30 mouse cellular contexts compared by ENCODE assay signal in the genomic region with DNA sequence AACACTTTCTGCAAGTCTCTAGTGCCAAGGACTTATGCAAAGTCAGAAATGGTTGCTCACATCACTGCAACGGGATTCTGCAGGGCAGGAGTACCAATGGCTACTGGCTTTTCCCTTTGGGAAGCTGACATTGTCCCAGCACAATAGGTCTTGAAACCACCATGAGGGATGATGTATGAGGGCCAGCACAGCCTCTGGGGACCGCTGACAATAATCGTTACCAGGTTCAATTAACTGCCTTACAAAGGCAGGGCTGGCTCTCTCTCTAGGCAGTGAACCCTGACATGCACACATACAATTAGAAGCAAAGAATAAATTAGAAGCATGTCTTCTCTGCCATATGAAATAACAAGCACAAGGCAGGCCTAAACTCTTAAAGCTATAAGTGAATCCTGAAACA.
A peak's percentile ranks its signal among the peaks of the same experiment; 100 is the strongest.
DNase-seq lines count a peak whose midpoint lies in the region; ATAC-seq and TF ChIP-seq lines count a peak whose summit lies in the region.
"Had no signal": no experiment of that assay in that cellular context is flagged by ENCODE, and none has a peak within 500 bp of the region (broad histone marks: within the 10 kb centered on the region; RNA-seq: fewer than 3 reads in every experiment).

No protein-coding gene starts in this region.

- H3K27me3 ChIP-seq in midbrain, embryonic 10.5 days (ENCODE audit: low read depth, poor library complexity, severe bottlenecking), result peaks cover 13% of the 10 kb centered on the region
- no peaks in the 10 kb centered on the region for H3K27me3 ChIP-seq in midbrain, embryonic 14.5 days (ENCODE audit: control insufficient read depth, insufficient read depth, low read length)
- no peaks in the 10 kb centered on the region for H3K27me3 ChIP-seq in hindbrain, embryonic 13.5 days
- H3K27me3 ChIP-seq in embryonic facial prominence, embryonic 10.5 days (replicated peaks; ENCODE audit: low read depth, poor library complexity, severe bottlenecking), result 0 out of 2 replicates have a peak, but pooled peaks cover 3% of the 10 kb centered on the region
- no peaks in the 10 kb centered on the region for H3K27me3 ChIP-seq in lung, postnatal 0 days (replicated peaks; ENCODE audit: insufficient read depth, low read length)
- H3K27me3 ChIP-seq: embryonic facial prominence, embryonic 12.5 days; forebrain, embryonic 15.5 days; heart, embryonic 13.5 days; liver, embryonic 13.5 days; stomach, embryonic 15.5 days had no signal

- no peaks in the 10 kb centered on the region for H3K9me3 ChIP-seq in midbrain, embryonic 10.5 days (replicated peaks)
- no peaks in the 10 kb centered on the region for H3K9me3 ChIP-seq in midbrain, embryonic 14.5 days (ENCODE audit: control insufficient read depth, low read length)
- no peaks in the 10 kb centered on the region for H3K9me3 ChIP-seq in hindbrain, embryonic 13.5 days
- no peaks in the 10 kb centered on the region for H3K9me3 ChIP-seq in embryonic facial prominence, embryonic 10.5 days
- no peaks in the 10 kb centered on the region for H3K9me3 ChIP-seq in lung, postnatal 0 days (ENCODE audit: low read length)
- H3K9me3 ChIP-seq: embryonic facial prominence, embryonic 12.5 days; forebrain, embryonic 15.5 days; heart, embryonic 13.5 days; limb, embryonic 10.5 days; limb, embryonic 15.5 days; liver, embryonic 13.5 days; stomach, embryonic 15.5 days had no signal

- no peak for ATAC-seq in midbrain, embryonic 14.5 days (ENCODE audit: low FRiP score, low TSS enrichment)
- ATAC-seq in hindbrain, embryonic 13.5 days (ENCODE audit: low FRiP score), result 0 out of 2 replicates have a peak, but pooled peaks have one; percentile 49
- ATAC-seq in lung, postnatal 0 days, result no peak
- ATAC-seq: forebrain, embryonic 15.5 days; Patski had no signal

- no peaks in the 10 kb centered on the region for H3K36me3 ChIP-seq in midbrain, embryonic 10.5 days
- no peaks in the 10 kb centered on the region for H3K36me3 ChIP-seq in midbrain, embryonic 14.5 days (ENCODE audit: control insufficient read depth, insufficient read depth, low read length)
- no peaks in the 10 kb centered on the region for H3K36me3 ChIP-seq in hindbrain, embryonic 13.5 days
- no peaks in the 10 kb centered on the region for H3K36me3 ChIP-seq in embryonic facial prominence, embryonic 10.5 days (replicated peaks)
- no peaks in the 10 kb centered on the region for H3K36me3 ChIP-seq in lung, postnatal 0 days (ENCODE audit: insufficient read depth, low read length)
- H3K36me3 ChIP-seq: embryonic facial prominence, embryonic 12.5 days; forebrain, embryonic 15.5 days; heart, embryonic 13.5 days; limb, embryonic 10.5 days; limb, embryonic 15.5 days; liver, embryonic 13.5 days; stomach, embryonic 15.5 days had no signal

- H3K27ac ChIP-seq in midbrain, embryonic 10.5 days (replicated peaks), result 0 out of 2 replicates have a peak overlapping the region, but pooled peaks have one; percentile 1
- H3K27ac ChIP-seq in midbrain, embryonic 14.5 days (replicated peaks; ENCODE audit: low read depth, low read length), result no peak overlapping the region
- peak overlapping the region; percentile 62 for H3K27ac ChIP-seq in hindbrain, embryonic 13.5 days
- H3K27ac ChIP-seq in embryonic facial prominence, embryonic 10.5 days (replicated peaks), result no peak overlapping the region
- H3K27ac ChIP-seq in lung, postnatal 0 days (ENCODE audit: low read length), result no peak overlapping the region
- H3K27ac ChIP-seq: embryonic facial prominence, embryonic 12.5 days; forebrain, embryonic 15.5 days; gastrocnemius, adult 2 months; heart, embryonic 13.5 days; limb, embryonic 10.5 days; limb, embryonic 15.5 days; liver, embryonic 13.5 days; macrophage; stomach, embryonic 15.5 days had no signal

- H3K9ac ChIP-seq in midbrain, embryonic 14.5 days (replicated peaks; ENCODE audit: low read length), result no peak overlapping the region
- H3K9ac ChIP-seq in hindbrain, embryonic 13.5 days, result no peak overlapping the region
- no peak overlapping the region for H3K9ac ChIP-seq in lung, postnatal 0 days (replicated peaks; ENCODE audit: low read depth)
- H3K9ac ChIP-seq: embryonic facial prominence, embryonic 12.5 days; forebrain, embryonic 15.5 days; heart, embryonic 13.5 days; limb, embryonic 15.5 days; liver, embryonic 13.5 days; stomach, embryonic 15.5 days had no signal

- TF ChIP-seq POLR2A in brain, embryonic 14.5 days (IDR thresholded peaks at IDR 0.05; ENCODE audit: borderline replicate concordance, extremely low read depth, insufficient read depth, insufficient read length, poor library complexity, severe bottlenecking), result no peak

- WGBS in midbrain, embryonic 10.5 days, result 58% methylated on average over 3 of the region's 3 CpGs
- WGBS in midbrain, embryonic 14.5 days, result 43% methylated on average over 3 of the region's 3 CpGs
- 18% methylated on average over 3 of the region's 3 CpGs for WGBS in hindbrain, embryonic 13.5 days
- WGBS in embryonic facial prominence, embryonic 10.5 days, result 61% methylated on average over 3 of the region's 3 CpGs
- WGBS in lung, postnatal 0 days, result 85% methylated on average over 3 of the region's 3 CpGs

- peaks cover 43% of the 10 kb centered on the region for H3K4me1 ChIP-seq in midbrain, embryonic 10.5 days
- peaks cover 27% of the 10 kb centered on the region for H3K4me1 ChIP-seq in midbrain, embryonic 14.5 days (ENCODE audit: control insufficient read depth, insufficient read depth, low read length)
- H3K4me1 ChIP-seq in hindbrain, embryonic 13.5 days (replicated peaks), result peaks cover 40% of the 10 kb centered on the region
- peaks cover 15% of the 10 kb centered on the region for H3K4me1 ChIP-seq in embryonic facial prominence, embryonic 10.5 days
- H3K4me1 ChIP-seq in lung, postnatal 0 days (ENCODE audit: insufficient read depth, low read depth, low read length), result no peaks in the 10 kb centered on the region
- H3K4me1 ChIP-seq: embryonic facial prominence, embryonic 12.5 days; heart, embryonic 13.5 days; limb, embryonic 15.5 days; liver, embryonic 13.5 days; stomach, embryonic 15.5 days had no signal

- peak; percentile 37 for DNase-seq in heart, adult 11 months
- DNase-seq in heart, adult 18-20 months, result no peak
- DNase-seq in midbrain, embryonic 10.5 days (ENCODE audit: low spot score), result no peak
- DNase-seq in midbrain, embryonic 14.5 days, result no peak
- peak; percentile 51 for DNase-seq in brain, embryonic 14.5 days (ENCODE audit: low read depth)
- DNase-seq in embryonic facial prominence, embryonic 10.5 days (ENCODE audit: low spot score), result no peak
- DNase-seq in lung, postnatal 0 days (ENCODE audit: low spot score), result no peak
- DNase-seq: adrenal gland, postnatal 14 days; cerebellum, adult 11-12 months; cerebellum, adult 9-11 months; gastrocnemius, adult 2 months; gastrocnemius, postnatal 36 days; heart, postnatal 10 days; kidney, adult 18-20 months; kidney, postnatal 36 days; layer of hippocampus, postnatal 36 days; liver, embryonic 13.5 days; lung, adult 18-20 months; lung, postnatal 10 days; right cerebral cortex, postnatal 25 days; thymus, postnatal 14 days had no signal

- no peak overlapping the region for H3K4me3 ChIP-seq in midbrain, embryonic 10.5 days
- no peak overlapping the region for H3K4me3 ChIP-seq in midbrain, embryonic 14.5 days (replicated peaks; ENCODE audit: low read depth, low read length)
- no peak overlapping the region for H3K4me3 ChIP-seq in hindbrain, embryonic 13.5 days
- no peak overlapping the region for H3K4me3 ChIP-seq in embryonic facial prominence, embryonic 10.5 days
- H3K4me3 ChIP-seq in lung, postnatal 0 days (ENCODE audit: low read depth, low read length), result no peak overlapping the region
- H3K4me3 ChIP-seq: embryonic facial prominence, embryonic 12.5 days; forebrain, embryonic 15.5 days; gastrocnemius, adult 2 months; heart, embryonic 13.5 days; limb, embryonic 10.5 days; limb, embryonic 15.5 days; liver, embryonic 13.5 days; stomach, embryonic 15.5 days had no signal

- no peak for TF ChIP-seq CTCF in brain, embryonic 14.5 days (IDR thresholded peaks at IDR 0.05; ENCODE audit: borderline replicate concordance, extremely low read depth, insufficient read depth, insufficient read length)
- no peak for TF ChIP-seq CTCF in lung, postnatal 0 days (IDR thresholded peaks at IDR 0.05)

- no peak for TF ChIP-seq EP300 in lung, postnatal 0 days (IDR thresholded peaks at IDR 0.05)

- no peak overlapping the region for H3K4me2 ChIP-seq in midbrain, embryonic 14.5 days (ENCODE audit: low read length)
- H3K4me2 ChIP-seq in hindbrain, embryonic 13.5 days, result no peak overlapping the region
- no peak overlapping the region for H3K4me2 ChIP-seq in lung, postnatal 0 days (replicated peaks; ENCODE audit: low read depth, low read length)
- H3K4me2 ChIP-seq: embryonic facial prominence, embryonic 12.5 days; forebrain, embryonic 15.5 days; heart, embryonic 13.5 days; limb, embryonic 15.5 days; liver, embryonic 13.5 days; stomach, embryonic 15.5 days had no signal

Comparison
In these comparisons a context has a peak if more than half of its experiments do, and no peak if none do; other contexts are left out.
1. DNase-seq: peak in heart, adult 11 months (single experiment) and brain, embryonic 14.5 days (single experiment); none in heart, adult 18-20 months (0 of 2), midbrain, embryonic 10.5 days (single experiment), midbrain, embryonic 14.5 days (single experiment), embryonic facial prominence, embryonic 10.5 days (single experiment) and lung, postnatal 0 days (single experiment).
2. H3K27ac ChIP-seq: peak in midbrain, embryonic 10.5 days (single experiment) and hindbrain, embryonic 13.5 days (single experiment); none in midbrain, embryonic 14.5 days (single experiment), embryonic facial prominence, embryonic 10.5 days (single experiment) and lung, postnatal 0 days (single experiment).